Mouse (Mus musculus): ENCODE results near the gene Tnpo1. TPM values are rescaled to one million over a fixed set of nuclear protein-coding genes. Genes with fewer than 3 reads are reported as not detected.

The Tnpo1 gene
- polyA plus RNA-seq, 1 experiment from 2014 or later, result 73.3 TPM

GRCm38 (mm10) chr13:98951951-98952350 lies 25.8 kb upstream of the Tnpo1 start:
- Histone ChIP-seq H3K27me3 (no peaks in the 10 kb centered on the region), H3K4me1 (no peaks in the 10 kb centered on the region), H3K36me3 (no peaks in the 10 kb centered on the region), H3K27ac (no peak overlapping the region), H3K9me3 (no peaks in the 10 kb centered on the region), H3K9ac (no peak overlapping the region), H3K4me2 (replicated peaks) (no peak overlapping the region), H3K4me3 (no peak overlapping the region)
- 75% methylated on average over 7 of the region's 7 CpGs for WGBS
- ATAC-seq (ENCODE audit: insufficient number of reproducible peaks, insufficient read depth, low FRiP score, low TSS enrichment), result no peak

- ATAC-seq (ENCODE audit: insufficient number of reproducible peaks, insufficient read depth, low FRiP score, low TSS enrichment), result no peak
- H3K4me1 ChIP-seq, result no peaks in the 10 kb centered on the region
- WGBS, result 59% methylated on average over 4 of the region's 4 CpGs
- no peaks in the 10 kb centered on the region for H3K36me3 ChIP-seq
- no peaks in the 10 kb centered on the region for H3K27me3 ChIP-seq
- H3K4me3 ChIP-seq, result no peak overlapping the region
- no peaks in the 10 kb centered on the region for H3K9me3 ChIP-seq
- H3K9ac ChIP-seq, result no peak overlapping the region
- no peak overlapping the region for H3K27ac ChIP-seq
- no peak overlapping the region for H3K4me2 ChIP-seq (replicated peaks)
These were observed 22.0 kb upstream of the Tnpo1 start for GRCm38 (mm10) chr13:98948146-98948545.

DNA sequence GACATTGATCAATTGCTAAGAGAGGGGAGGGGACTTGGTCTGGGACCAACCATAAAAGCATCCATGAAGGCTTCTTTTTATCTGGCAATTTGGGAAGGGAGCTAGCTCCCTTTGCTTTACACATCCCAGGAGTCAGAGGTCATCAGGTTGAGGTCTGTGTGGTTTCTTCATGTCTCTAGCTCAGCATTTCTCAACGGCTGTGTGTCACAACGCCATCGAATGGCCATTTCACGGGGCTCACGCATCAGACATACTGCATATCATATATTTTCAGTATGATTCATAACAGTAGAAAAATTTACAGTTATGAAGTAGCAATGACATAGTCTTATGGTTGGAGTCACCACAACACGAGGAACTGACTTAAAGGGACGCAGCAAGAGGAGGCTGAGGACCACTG lies 20.2 kb upstream of the Tnpo1 start:
- H3K9me3 ChIP-seq, result no peaks in the 10 kb centered on the region
- 84% methylated on average over 7 of the region's 7 CpGs for WGBS
- no peaks in the 10 kb centered on the region for H3K27me3 ChIP-seq
- H3K4me2 ChIP-seq (replicated peaks), result no peak overlapping the region
- H3K4me1 ChIP-seq, result no peaks in the 10 kb centered on the region
- no peak overlapping the region for H3K27ac ChIP-seq
- H3K9ac ChIP-seq, result no peak overlapping the region
- H3K36me3 ChIP-seq, result no peaks in the 10 kb centered on the region
- no peak overlapping the region for H3K4me3 ChIP-seq
- no peak for ATAC-seq (ENCODE audit: insufficient number of reproducible peaks, insufficient read depth, low FRiP score, low TSS enrichment)

GRCm38 (mm10) chr13:98945908-98946307 lies 19.7 kb upstream of the Tnpo1 start:
- no peak overlapping the region for H3K9ac ChIP-seq
- H3K4me2 ChIP-seq (replicated peaks), result no peak overlapping the region
- no peaks in the 10 kb centered on the region for H3K9me3 ChIP-seq
- whole genome bisulfite sequencing, result 48% methylated on average over 3 of the region's 3 CpGs
- H3K27ac ChIP-seq, result no peak overlapping the region
- no peaks in the 10 kb centered on the region for H3K4me1 ChIP-seq
- no peak for ATAC-seq (ENCODE audit: insufficient number of reproducible peaks, insufficient read depth, low FRiP score, low TSS enrichment)
- no peaks in the 10 kb centered on the region for H3K36me3 ChIP-seq
- no peak overlapping the region for H3K4me3 ChIP-seq
- H3K27me3 ChIP-seq, result no peaks in the 10 kb centered on the region

DNA sequence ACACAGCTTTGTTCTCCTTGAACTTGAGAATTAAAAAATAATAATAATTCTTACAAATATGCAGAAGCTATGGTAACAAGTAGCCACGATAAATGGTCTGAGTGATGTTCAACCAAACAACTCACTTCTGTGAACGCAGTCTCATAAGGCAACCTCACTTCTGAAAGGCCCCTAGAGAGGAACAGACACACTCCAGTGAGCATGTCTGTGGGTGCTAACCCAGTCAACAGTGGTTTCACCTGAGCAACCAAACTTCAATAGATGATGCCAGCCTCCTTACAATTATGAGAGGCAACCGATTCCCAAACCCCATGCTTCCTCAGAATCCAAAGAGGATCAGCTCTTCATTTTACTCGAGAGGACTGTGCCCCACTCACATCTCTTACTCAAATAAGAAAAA lies 19.2 kb upstream of the Tnpo1 start:
- Histone ChIP-seq H3K4me1 (no peaks in the 10 kb centered on the region), H3K9me3 (no peaks in the 10 kb centered on the region), H3K27me3 (no peaks in the 10 kb centered on the region), H3K9ac (no peak overlapping the region), H3K4me3 (no peak overlapping the region), H3K4me2 (replicated peaks) (no peak overlapping the region), H3K27ac (no peak overlapping the region), H3K36me3 (no peaks in the 10 kb centered on the region)
- no peak for ATAC-seq (ENCODE audit: insufficient number of reproducible peaks, insufficient read depth, low FRiP score, low TSS enrichment)
- WGBS, result 90% methylated on average over 4 of the region's 4 CpGs

DNA sequence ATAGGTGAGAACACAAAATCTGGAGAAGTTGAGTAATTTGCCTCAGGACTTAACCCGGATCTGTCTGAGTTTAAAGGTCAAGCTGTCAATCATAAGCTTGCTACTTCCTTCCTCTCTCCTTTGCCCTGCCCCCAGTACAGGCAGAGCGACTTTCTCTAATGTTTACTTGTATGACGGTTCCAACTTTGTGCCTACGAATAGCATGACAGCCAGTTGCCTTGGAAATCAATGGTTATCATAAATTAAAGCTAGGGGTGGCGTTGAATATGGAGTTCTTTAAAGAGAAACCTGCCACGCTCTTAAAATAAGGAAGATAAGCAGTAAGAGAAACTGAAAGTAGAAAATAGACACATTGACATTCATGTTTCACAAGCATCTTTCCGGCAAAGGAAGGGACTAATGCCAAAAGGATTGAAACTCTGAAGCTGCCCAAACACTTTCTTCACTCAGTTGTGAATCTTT lies 18.5 kb upstream of the Tnpo1 start:
- Histone ChIP-seq H3K4me1 (no peaks in the 10 kb centered on the region), H3K9me3 (no peaks in the 10 kb centered on the region), H3K27me3 (no peaks in the 10 kb centered on the region), H3K9ac (no peak overlapping the region), H3K36me3 (no peaks in the 10 kb centered on the region), H3K4me3 (no peak overlapping the region), H3K27ac (no peak overlapping the region), H3K4me2 (replicated peaks) (no peak overlapping the region)
- ATAC-seq (ENCODE audit: insufficient number of reproducible peaks, insufficient read depth, low FRiP score, low TSS enrichment), result no peak
- WGBS, result 79% methylated on average over 7 of the region's 7 CpGs

- Histone ChIP-seq H3K4me1 (no peaks in the 10 kb centered on the region), H3K36me3 (no peaks in the 10 kb centered on the region), H3K9ac (no peak overlapping the region), H3K27me3 (no peaks in the 10 kb centered on the region), H3K9me3 (no peaks in the 10 kb centered on the region), H3K4me2 (replicated peaks) (no peak overlapping the region), H3K27ac (no peak overlapping the region), H3K4me3 (no peak overlapping the region)
- no peak for ATAC-seq (ENCODE audit: insufficient number of reproducible peaks, insufficient read depth, low FRiP score, low TSS enrichment)
- WGBS, result 47% methylated on average over 6 of the region's 6 CpGs
These were observed 16.2 kb upstream of the Tnpo1 start for GRCm38 (mm10) chr13:98942360-98942759.

- H3K4me2 ChIP-seq (replicated peaks), result no peak overlapping the region
- no peaks in the 10 kb centered on the region for H3K36me3 ChIP-seq
- no peaks in the 10 kb centered on the region for H3K4me1 ChIP-seq
- no peak overlapping the region for H3K4me3 ChIP-seq
- no peaks in the 10 kb centered on the region for H3K9me3 ChIP-seq
- ATAC-seq (ENCODE audit: insufficient number of reproducible peaks, insufficient read depth, low FRiP score, low TSS enrichment), result no peak
- no peak overlapping the region for H3K9ac ChIP-seq
- H3K27me3 ChIP-seq, result no peaks in the 10 kb centered on the region
- no peak overlapping the region for H3K27ac ChIP-seq
- WGBS, result 83% methylated on average over 7 of the region's 7 CpGs
These were observed 15.7 kb upstream of the Tnpo1 start for GRCm38 (mm10) chr13:98941829-98942343.

DNA sequence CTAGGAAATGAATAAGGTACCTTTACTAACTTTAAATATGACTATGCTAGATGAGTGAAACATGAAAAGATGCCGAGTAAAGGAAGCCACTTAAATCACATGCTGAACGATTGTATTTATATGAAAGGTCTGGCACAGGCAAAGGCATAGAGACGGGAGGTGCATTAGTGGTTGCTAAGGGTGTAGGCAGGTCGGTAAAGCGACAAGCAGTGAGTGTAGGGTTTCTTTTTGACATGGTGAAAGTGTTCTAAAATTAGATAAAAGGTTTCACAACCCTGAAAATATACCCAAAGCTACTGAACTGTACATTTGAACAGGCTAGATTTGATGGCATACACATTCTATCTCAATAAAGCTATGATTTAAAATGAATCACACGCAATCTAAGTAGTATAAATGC lies 10.9 kb upstream of the Tnpo1 start:
- Histone ChIP-seq H3K36me3 (no peaks in the 10 kb centered on the region), H3K27me3 (no peaks in the 10 kb centered on the region), H3K9ac (no peak overlapping the region), H3K9me3 (no peaks in the 10 kb centered on the region), H3K27ac (no peak overlapping the region), H3K4me1 (no peaks in the 10 kb centered on the region), H3K4me2 (replicated peaks) (no peak overlapping the region), H3K4me3 (no peak overlapping the region)
- WGBS, result 75% methylated on average over 6 of the region's 6 CpGs
- ATAC-seq (ENCODE audit: insufficient number of reproducible peaks, insufficient read depth, low FRiP score, low TSS enrichment), result no peak

DNA sequence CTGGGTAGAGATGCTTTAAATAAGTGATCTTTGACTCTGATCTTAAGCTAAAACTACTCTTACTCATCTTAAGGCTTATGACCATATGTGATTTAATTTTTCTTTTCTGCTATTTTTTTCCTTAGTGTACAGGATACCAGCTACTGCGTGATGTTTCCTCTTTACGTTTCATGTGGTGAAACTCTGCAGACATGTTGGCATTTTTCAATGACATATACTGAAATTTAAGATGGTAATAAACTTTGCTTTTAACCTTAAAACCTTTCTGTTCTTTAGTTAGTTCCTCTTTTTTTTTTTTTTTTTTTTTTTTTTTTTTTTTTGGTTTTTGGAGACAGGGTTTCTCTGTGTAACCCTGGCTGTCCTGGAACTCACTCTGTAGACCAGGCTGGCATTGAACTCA lies 2.7 kb upstream of the Tnpo1 start:
- H3K4me1 ChIP-seq, result peaks cover 8% of the 10 kb centered on the region
- no peak for ATAC-seq (ENCODE audit: insufficient number of reproducible peaks, insufficient read depth, low FRiP score, low TSS enrichment)
- H3K4me3 ChIP-seq, result no peak overlapping the region
- no peak overlapping the region for H3K9ac ChIP-seq
- WGBS, result 82% methylated on average over 2 of the region's 2 CpGs
- no peaks in the 10 kb centered on the region for H3K36me3 ChIP-seq
- H3K4me2 ChIP-seq (replicated peaks), result no peak overlapping the region
- no peak overlapping the region for H3K27ac ChIP-seq
- no peaks in the 10 kb centered on the region for H3K27me3 ChIP-seq
- H3K9me3 ChIP-seq, result no peaks in the 10 kb centered on the region

DNA sequence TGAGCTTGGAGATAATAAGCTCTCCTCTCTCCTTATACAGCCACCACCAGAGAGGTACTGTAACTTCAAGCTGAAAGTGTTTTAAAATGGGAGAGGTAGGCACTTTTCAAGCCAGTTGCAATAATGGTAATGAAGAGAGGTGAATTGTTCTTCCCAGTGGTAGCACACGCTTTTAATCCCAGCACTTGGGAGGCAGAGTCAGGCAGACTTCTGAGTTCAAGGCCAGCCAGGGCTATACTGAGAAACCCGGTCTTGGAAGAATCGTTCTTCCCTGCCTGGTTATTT lies 716 bp upstream of the Tnpo1 start:
- peaks cover 13% of the 10 kb centered on the region for H3K4me1 ChIP-seq
- peak overlapping the region; percentile 78 for H3K4me2 ChIP-seq (replicated peaks)
- H3K9ac ChIP-seq, result no peak overlapping the region
- H3K36me3 ChIP-seq, result peaks cover 11% of the 10 kb centered on the region
- H3K27me3 ChIP-seq, result no peaks in the 10 kb centered on the region
- WGBS, result 80% methylated on average over 3 of the region's 3 CpGs
- ATAC-seq (ENCODE audit: insufficient number of reproducible peaks, insufficient read depth, low FRiP score, low TSS enrichment), result no peak
- no peak overlapping the region for H3K27ac ChIP-seq
- H3K4me3 ChIP-seq, result peak overlapping the region; percentile 97
- H3K9me3 ChIP-seq, result no peaks in the 10 kb centered on the region

DNA sequence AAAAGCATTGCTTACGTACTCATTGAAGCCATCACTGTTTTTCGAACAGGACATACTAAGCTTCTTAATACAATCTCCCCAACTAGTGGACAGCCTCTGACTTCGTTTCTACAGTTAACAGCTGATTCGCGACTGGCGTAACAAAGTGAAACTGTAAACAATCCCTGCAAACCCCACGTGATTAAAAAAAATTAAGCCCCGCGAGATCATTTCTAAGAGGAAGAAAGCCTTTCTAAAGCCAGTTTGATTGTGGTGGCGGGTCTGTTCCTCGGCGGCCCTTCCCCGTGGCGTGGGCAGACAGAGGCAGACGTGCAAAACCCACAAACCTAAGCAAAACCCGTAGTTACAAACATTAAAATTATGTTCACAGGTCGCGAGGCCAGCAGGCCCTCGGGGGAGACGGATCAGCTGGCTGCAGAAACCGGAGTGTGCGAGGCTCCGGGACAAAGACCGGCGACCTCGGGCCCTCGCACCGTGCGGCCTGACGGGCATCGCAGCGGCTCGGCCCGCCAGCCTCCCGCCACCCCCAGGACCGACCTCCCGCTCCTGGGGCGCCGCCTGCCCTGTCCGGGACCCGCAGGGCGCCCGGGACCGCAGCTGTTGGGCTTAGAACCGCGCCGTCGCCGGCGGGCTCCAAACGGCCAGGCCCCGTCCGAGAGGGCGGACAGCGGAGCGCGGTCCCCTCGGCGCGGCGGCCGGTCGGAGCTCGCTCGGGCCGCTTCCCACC lies 535 bp downstream of the Tnpo1 start:
- H3K4me2 ChIP-seq (replicated peaks), result peak overlapping the region; percentile 78
- H3K4me1 ChIP-seq, result peaks cover 16% of the 10 kb centered on the region
- peak overlapping the region; percentile 96 for H3K27ac ChIP-seq
- no peaks in the 10 kb centered on the region for H3K27me3 ChIP-seq
- peak; percentile 30; the same call in 1 of the 2 replicates for ATAC-seq (ENCODE audit: insufficient number of reproducible peaks, insufficient read depth, low FRiP score, low TSS enrichment)
- no peaks in the 10 kb centered on the region for H3K9me3 ChIP-seq
- WGBS, result under 1% methylated on average over 55 of the region's 66 CpGs
- peak overlapping the region; percentile 100 for H3K9ac ChIP-seq
- peaks cover 19% of the 10 kb centered on the region for H3K36me3 ChIP-seq
- peak overlapping the region; percentile 97 for H3K4me3 ChIP-seq

All from embryonic facial prominence, embryonic 12.5 days (tissue).